Mouse (Mus musculus) neural tube, embryonic 12.5 days (tissue): Measurements from ENCODE around the gene Ppid. TPM values are rescaled to one million over a fixed set of nuclear protein-coding genes. Genes with fewer than 3 reads are reported as not detected.

Experiments
- ATAC-seq: fragments of 200-750 bp; cut with Nextera tagmentation; 2 replicates; pipeline ENCODE4 v1.8.0; 2017; ENCODE audit warnings: low read depth, mild to moderate bottlenecking, moderate TSS enrichment, moderate library complexity; ENCODE audit not compliant: low FRiP score
- H3K27ac ChIP-seq: fragments of 300-500 bp; sonication (generic); 2 replicates; pipeline ENCODE4 v1.5.1; 2016
- H3K27me3 ChIP-seq: fragments of 300-500 bp; sonication (generic); replicated peaks from 2 replicates; pipeline ENCODE4 v1.6.1; 2016; ENCODE audit warnings: mild to moderate bottlenecking
- H3K36me3 ChIP-seq: fragments of 300-500 bp; sonication (generic); 2 replicates; pipeline ENCODE4 v1.6.1; 2016; ENCODE audit warnings: mild to moderate bottlenecking
- H3K4me1 ChIP-seq: fragments of 300-500 bp; sonication (generic); 2 replicates; pipeline ENCODE4 v1.6.1; 2016
- H3K4me2 ChIP-seq: fragments of 300-500 bp; sonication (generic); replicated peaks from 2 replicates; pipeline ENCODE4 v1.6.1; 2016; ENCODE audit warnings: mild to moderate bottlenecking
- H3K4me3 ChIP-seq: fragments of 300-500 bp; sonication (generic); 2 replicates; pipeline ENCODE4 v1.5.1; 2016
- H3K9ac ChIP-seq: fragments of 300-500 bp; sonication (generic); 2 replicates; pipeline ENCODE4 v1.6.1; 2016; ENCODE audit warnings: mild to moderate bottlenecking
- H3K9me3 ChIP-seq: fragments of 300-500 bp; sonication (generic); 2 replicates; pipeline ENCODE4 v1.6.1; 2016; ENCODE audit warnings: mild to moderate bottlenecking
- WGBS: fragments of 180-500 bp; shearing (Covaris S2); methylation state at CpG from one replicate; pipeline ENCODE4 v1.1.7; 2016; 5-methylcytosine and 5-hydroxymethylcytosine counted together
- polyA plus RNA-seq: library from polyadenylated mRNA; unstranded; fragments of >200 nt; fragmentation: Nextera tagmentation; extraction: Ambion mirVana; gene quantifications from 2 replicates; pipeline ENCODE4 v1.2.1, GENCODE M21; 2016

The Ppid gene
- polyA plus RNA-seq, result 162 and 164 TPM in 2 replicates

- H3K4me3 ChIP-seq, result peak within 1 kb of the TSS; percentile 79
- H3K36me3 ChIP-seq, result peaks cover 23% of the 10 kb centered on the region
- H3K27me3 ChIP-seq, result no peaks in the 10 kb centered on the region
- WGBS, result 3% methylated on average over 63 of the region's 63 CpGs
- ATAC-seq, result peak; percentile 86
- H3K4me1 ChIP-seq, result peaks cover 6% of the 10 kb centered on the region; the same call in 1 of the 2 replicates
- H3K27ac ChIP-seq, result peak within 1 kb of the TSS; percentile 26; the same call in 1 of the 2 replicates
- H3K9me3 ChIP-seq, result no peaks in the 10 kb centered on the region
- H3K4me2 ChIP-seq, result peak within 1 kb of the TSS; percentile 69
- H3K9ac ChIP-seq, result peak within 1 kb of the TSS; percentile 83
Measured at GRCm38 (mm10) chr3:79590863-79591792, at the start of gene Ppid. Ppid (plus strand) TSS chr3:79591342.

- Histone ChIP-seq H3K27ac (no peak overlapping the region), H3K4me1 (0 out of 2 replicates have a peak, but pooled peaks cover 5% of the 10 kb centered on the region), H3K36me3 (no peaks in the 10 kb centered on the region), H3K9me3 (no peaks in the 10 kb centered on the region), H3K27me3 (no peaks in the 10 kb centered on the region), H3K4me3 (no peak overlapping the region), H3K9ac (no peak overlapping the region), H3K4me2 (no peak overlapping the region)
- ATAC-seq, result no peak
- WGBS, result 42% methylated on average over 6 of the region's 6 CpGs
Measured at GRCm38 (mm10) chr3:79542585-79542984, 48.6 kb upstream of the Ppid start.

- no peaks in the 10 kb centered on the region for H3K4me1 ChIP-seq
- WGBS, result 85% methylated on average over 17 of the region's 17 CpGs
- H3K27me3 ChIP-seq, result no peaks in the 10 kb centered on the region
- ATAC-seq, result no peak
- no peak overlapping the region for H3K9ac ChIP-seq
- no peak overlapping the region for H3K4me3 ChIP-seq
- H3K27ac ChIP-seq, result no peak overlapping the region
- H3K36me3 ChIP-seq, result no peaks in the 10 kb centered on the region
- no peaks in the 10 kb centered on the region for H3K9me3 ChIP-seq
- no peak overlapping the region for H3K4me2 ChIP-seq
Measured at GRCm38 (mm10) chr3:79548681-79549437, 42.3 kb upstream of the Ppid start.

- H3K9me3 ChIP-seq, result no peaks in the 10 kb centered on the region
- WGBS, result 95% methylated on average over 8 of the region's 8 CpGs
- H3K4me2 ChIP-seq, result no peak overlapping the region
- no peaks in the 10 kb centered on the region for H3K36me3 ChIP-seq
- H3K27ac ChIP-seq, result no peak overlapping the region
- no peak overlapping the region for H3K9ac ChIP-seq
- ATAC-seq, result no peak
- H3K4me1 ChIP-seq, result no peaks in the 10 kb centered on the region
- no peaks in the 10 kb centered on the region for H3K27me3 ChIP-seq
- no peak overlapping the region for H3K4me3 ChIP-seq
Measured at GRCm38 (mm10) chr3:79549751-79550393, 41.3 kb upstream of the Ppid start.

- Histone ChIP-seq H3K4me1 (no peaks in the 10 kb centered on the region), H3K4me2 (no peak overlapping the region), H3K9me3 (no peaks in the 10 kb centered on the region), H3K27ac (no peak overlapping the region), H3K27me3 (no peaks in the 10 kb centered on the region), H3K9ac (no peak overlapping the region), H3K4me3 (no peak overlapping the region), H3K36me3 (no peaks in the 10 kb centered on the region)
- ATAC-seq, result no peak
- WGBS, result 86% methylated on average over 10 of the region's 10 CpGs
Measured at GRCm38 (mm10) chr3:79551826-79552552, 39.2 kb upstream of the Ppid start.

GRCm38 (mm10) chr3:79553779-79554178 lies 37.4 kb upstream of the Ppid start:
- Histone ChIP-seq H3K9me3 (no peaks in the 10 kb centered on the region), H3K4me3 (no peak overlapping the region), H3K27me3 (no peaks in the 10 kb centered on the region), H3K9ac (no peak overlapping the region), H3K4me1 (no peaks in the 10 kb centered on the region), H3K4me2 (no peak overlapping the region), H3K27ac (no peak overlapping the region), H3K36me3 (no peaks in the 10 kb centered on the region)
- WGBS, result 91% methylated on average over 3 of the region's 3 CpGs
- no peak for ATAC-seq

GRCm38 (mm10) chr3:79555061-79555460 lies 36.1 kb upstream of the Ppid start:
- no peak overlapping the region for H3K4me3 ChIP-seq
- 92% methylated on average over 6 of the region's 6 CpGs for WGBS
- H3K27me3 ChIP-seq, result no peaks in the 10 kb centered on the region

GRCm38 (mm10) chr3:79559021-79559772 lies 31.9 kb upstream of the Ppid start:
- Histone ChIP-seq H3K36me3 (no peaks in the 10 kb centered on the region), H3K4me3 (no peak overlapping the region), H3K27me3 (no peaks in the 10 kb centered on the region), H3K4me1 (no peaks in the 10 kb centered on the region), H3K27ac (no peak overlapping the region), H3K9me3 (no peaks in the 10 kb centered on the region), H3K4me2 (no peak overlapping the region), H3K9ac (no peak overlapping the region)
- WGBS, result 74% methylated on average over 9 of the region's 9 CpGs
- ATAC-seq, result peak; percentile 48; the same call in 1 of the 2 replicates

More at GRCm38 (mm10) chr3:79555061-79555460, 36.1 kb upstream of the Ppid start:
- H3K4me1 ChIP-seq, result no peaks in the 10 kb centered on the region
- ATAC-seq, result no peak
- no peak overlapping the region for H3K4me2 ChIP-seq
- H3K36me3 ChIP-seq, result no peaks in the 10 kb centered on the region
- H3K9me3 ChIP-seq, result no peaks in the 10 kb centered on the region
- H3K9ac ChIP-seq, result no peak overlapping the region
- no peak overlapping the region for H3K27ac ChIP-seq

GRCm38 (mm10) chr3:79559773-79560045 lies 31.4 kb upstream of the Ppid start:
- Histone ChIP-seq H3K27me3 (no peaks in the 10 kb centered on the region), H3K27ac (no peak overlapping the region), H3K4me1 (no peaks in the 10 kb centered on the region), H3K4me3 (no peak overlapping the region), H3K4me2 (no peak overlapping the region), H3K9me3 (no peaks in the 10 kb centered on the region), H3K9ac (no peak overlapping the region), H3K36me3 (no peaks in the 10 kb centered on the region)
- no peak for ATAC-seq
- 82% methylated on average over 5 of the region's 5 CpGs for WGBS

GRCm38 (mm10) chr3:79560555-79560954 lies 30.6 kb upstream of the Ppid start:
- WGBS, result 97% methylated on average over 6 of the region's 6 CpGs
- Histone ChIP-seq H3K27ac (no peak overlapping the region), H3K4me1 (no peaks in the 10 kb centered on the region), H3K4me2 (no peak overlapping the region), H3K9me3 (no peaks in the 10 kb centered on the region), H3K9ac (no peak overlapping the region), H3K27me3 (no peaks in the 10 kb centered on the region), H3K36me3 (no peaks in the 10 kb centered on the region), H3K4me3 (no peak overlapping the region)
- no peak for ATAC-seq
